In the genomic region with DNA sequence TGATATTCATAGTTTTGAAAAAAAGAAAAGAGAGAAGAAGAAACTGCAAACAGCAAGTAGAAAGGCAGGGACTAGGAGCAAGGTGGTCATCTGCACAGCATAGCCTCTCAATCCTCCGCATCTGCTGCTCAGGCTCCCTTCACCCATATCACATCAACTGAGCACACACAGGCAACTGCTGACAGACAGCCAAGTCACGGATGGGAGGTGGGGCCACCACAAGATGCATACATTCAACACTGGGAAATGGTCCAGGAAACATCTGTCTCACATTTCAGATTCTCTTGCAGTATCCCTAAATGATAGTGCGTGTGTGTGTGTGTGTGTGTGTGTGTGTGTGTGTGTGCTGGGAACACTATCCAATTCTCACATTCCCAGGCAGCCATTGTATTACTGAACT, we compare ENCODE assay signal across 8 mouse cellular contexts.
A peak's percentile ranks its signal among the peaks of the same experiment; 100 is the strongest.
DNase-seq lines count a peak whose midpoint lies in the region; ATAC-seq and TF ChIP-seq lines count a peak whose summit lies in the region.
"Had no signal": no experiment of that assay in that cellular context is flagged by ENCODE, and none has a peak within 500 bp of the region (broad histone marks: within the 10 kb centered on the region; RNA-seq: fewer than 3 reads in every experiment).

No protein-coding gene starts in this region.

- H3K4me2 ChIP-seq in lung, embryonic 15.5 days: peak overlapping the region; percentile 32
- H3K4me2 ChIP-seq in embryonic facial prominence, embryonic 14.5 days (ENCODE audit: low read depth, low read length): peak overlapping the region; percentile 50
- no peak overlapping the region for H3K4me2 ChIP-seq in hindbrain, postnatal 0 days (ENCODE audit: low read depth, low read length)
- peak overlapping the region; percentile 20; the same call in 1 of the 2 replicates for H3K4me2 ChIP-seq in neural tube, embryonic 15.5 days

- no peaks in the 10 kb centered on the region for H3K27me3 ChIP-seq in lung, embryonic 15.5 days
- H3K27me3 ChIP-seq in embryonic facial prominence, embryonic 14.5 days (replicated peaks; ENCODE audit: control insufficient read depth, insufficient read depth, low read length): no peaks in the 10 kb centered on the region
- H3K27me3 ChIP-seq in hindbrain, postnatal 0 days (ENCODE audit: insufficient read depth, low read length): no peaks in the 10 kb centered on the region
- no peaks in the 10 kb centered on the region for H3K27me3 ChIP-seq in neural tube, embryonic 15.5 days (replicated peaks)

- H3K36me3 ChIP-seq in lung, embryonic 15.5 days: peaks cover 8% of the 10 kb centered on the region; the same call in 1 of the 2 replicates
- H3K36me3 ChIP-seq in embryonic facial prominence, embryonic 14.5 days (ENCODE audit: control insufficient read depth, insufficient read depth, low read length): peaks cover 27% of the 10 kb centered on the region
- peaks cover 7% of the 10 kb centered on the region for H3K36me3 ChIP-seq in hindbrain, postnatal 0 days (ENCODE audit: insufficient read depth, low read length)
- H3K36me3 ChIP-seq in neural tube, embryonic 15.5 days: peaks cover 10% of the 10 kb centered on the region

- DNase-seq in lung, postnatal 25 days (ENCODE audit: low spot score): no peak
- peak; percentile 99 for DNase-seq in embryonic facial prominence, embryonic 14.5 days (ENCODE audit: low spot score)
- DNase-seq in hindbrain, postnatal 0 days (ENCODE audit: low spot score): peak; percentile 61
- DNase-seq in thymus, postnatal 4 days: no peak
- no peak for DNase-seq in testis, postnatal 14 days (ENCODE audit: low spot score)
- DNase-seq: layer of hippocampus, postnatal 36 days had no signal

- no peak for TF ChIP-seq CTCF in hindbrain, postnatal 0 days (IDR thresholded peaks at IDR 0.05; ENCODE audit: low read depth)

- H3K4me3 ChIP-seq in lung, embryonic 15.5 days: no peak overlapping the region
- H3K4me3 ChIP-seq in embryonic facial prominence, embryonic 14.5 days (ENCODE audit: low read depth, low read length): peak overlapping the region; percentile 8; the same call in 1 of the 2 replicates
- no peak overlapping the region for H3K4me3 ChIP-seq in hindbrain, postnatal 0 days (ENCODE audit: low read length)
- no peak overlapping the region for H3K4me3 ChIP-seq in neural tube, embryonic 15.5 days (replicated peaks)

- 10% methylated on average over 3 of the region's 3 CpGs for WGBS in lung, embryonic 15.5 days
- WGBS in embryonic facial prominence, embryonic 14.5 days: 6% methylated on average over 3 of the region's 3 CpGs
- 22% methylated on average over 3 of the region's 3 CpGs for WGBS in hindbrain, postnatal 0 days
- 23% methylated on average over 3 of the region's 3 CpGs for WGBS in neural tube, embryonic 15.5 days

- H3K9me3 ChIP-seq in lung, embryonic 15.5 days: no peaks in the 10 kb centered on the region
- H3K9me3 ChIP-seq in embryonic facial prominence, embryonic 14.5 days (ENCODE audit: control insufficient read depth, low read length): no peaks in the 10 kb centered on the region
- no peaks in the 10 kb centered on the region for H3K9me3 ChIP-seq in hindbrain, postnatal 0 days (ENCODE audit: low read length)
- H3K9me3 ChIP-seq in neural tube, embryonic 15.5 days (replicated peaks): no peaks in the 10 kb centered on the region

- H3K27ac ChIP-seq in lung, embryonic 15.5 days: peak overlapping the region; percentile 89
- peak overlapping the region; percentile 97 for H3K27ac ChIP-seq in embryonic facial prominence, embryonic 14.5 days (replicated peaks; ENCODE audit: low read depth, low read length)
- peak overlapping the region; percentile 23; the same call in 1 of the 2 replicates for H3K27ac ChIP-seq in hindbrain, postnatal 0 days
- peak overlapping the region; percentile 82 for H3K27ac ChIP-seq in neural tube, embryonic 15.5 days (replicated peaks)

- H3K9ac ChIP-seq in lung, embryonic 15.5 days: no peak overlapping the region
- no peak overlapping the region for H3K9ac ChIP-seq in embryonic facial prominence, embryonic 14.5 days (ENCODE audit: low read depth, low read length)
- no peak overlapping the region for H3K9ac ChIP-seq in hindbrain, postnatal 0 days (replicated peaks; ENCODE audit: low read length)
- H3K9ac ChIP-seq in neural tube, embryonic 15.5 days (replicated peaks): no peak overlapping the region

- peak; percentile 72 for ATAC-seq in lung, embryonic 15.5 days (ENCODE audit: borderline replicate concordance, extremely low read depth, low FRiP score, low TSS enrichment)
- ATAC-seq in embryonic facial prominence, embryonic 14.5 days (ENCODE audit: low read depth): peak; percentile 58
- ATAC-seq in hindbrain, postnatal 0 days: no peak
- ATAC-seq in neural tube, embryonic 15.5 days (ENCODE audit: low FRiP score): no peak

- H3K4me1 ChIP-seq in lung, embryonic 15.5 days: peaks cover 69% of the 10 kb centered on the region
- H3K4me1 ChIP-seq in embryonic facial prominence, embryonic 14.5 days (ENCODE audit: control insufficient read depth, insufficient read depth, low read length): peaks cover 77% of the 10 kb centered on the region
- peaks cover 43% of the 10 kb centered on the region for H3K4me1 ChIP-seq in hindbrain, postnatal 0 days (ENCODE audit: insufficient read depth, low read length)
- peaks cover 72% of the 10 kb centered on the region for H3K4me1 ChIP-seq in neural tube, embryonic 15.5 days

Comparison
In these comparisons a context has a peak if more than half of its experiments do, and no peak if none do; other contexts are left out.
1. ATAC-seq: peak in lung, embryonic 15.5 days (single experiment) and embryonic facial prominence, embryonic 14.5 days (single experiment); none in hindbrain, postnatal 0 days (single experiment) and neural tube, embryonic 15.5 days (single experiment).
2. H3K27ac ChIP-seq: peak in every context shown above with its lines; median percentile 97 in embryonic facial prominence, embryonic 14.5 days; 89 in lung, embryonic 15.5 days; 82 in neural tube, embryonic 15.5 days; 23 in hindbrain, postnatal 0 days.
3. DNase-seq: peak in embryonic facial prominence, embryonic 14.5 days (single experiment) and hindbrain, postnatal 0 days (single experiment); none in lung, postnatal 25 days (single experiment), thymus, postnatal 4 days (single experiment) and testis, postnatal 14 days (single experiment).